Mouse (Mus musculus) cerebellum, adult (tissue): ENCODE measurements at regions not wholly inside any gene's neighbourhood (a gene's known extent, or its start where the extent isn't known, plus 50 kb on each side); places are given as distances from the start of the nearest gene placed in this dataset.

ENCODE experiments used
- ATAC-seq: cut with Nextera tagmentation; 2 replicates; pipeline ENCODE4 v1.9.2; 2017; ENCODE audit warnings: mild to moderate bottlenecking, moderate library complexity, mixed read lengths; ENCODE audit not compliant: insufficient number of reproducible peaks, low FRiP score, low TSS enrichment

DNA sequence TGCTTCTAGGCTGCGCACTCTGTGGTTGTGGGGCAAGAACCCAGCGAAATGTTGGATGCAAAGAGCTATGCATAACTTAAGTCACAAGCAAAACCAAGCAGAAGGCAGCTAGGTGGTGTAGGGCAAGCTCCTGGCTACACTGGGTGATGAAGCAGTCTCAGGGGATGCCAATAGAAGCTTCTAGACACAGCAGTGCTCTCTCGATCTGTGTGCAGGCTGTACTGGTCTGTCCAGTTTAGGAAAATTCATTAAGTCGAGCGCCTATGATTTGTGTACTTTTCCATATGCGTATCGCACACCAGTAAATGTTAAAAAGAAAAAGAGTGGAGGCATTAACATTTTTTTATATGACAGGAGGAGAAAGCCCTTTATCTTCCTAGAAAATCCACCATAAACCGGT, 533.6 kb upstream of the Tbx3 start:
- no peak for ATAC-seq

DNA sequence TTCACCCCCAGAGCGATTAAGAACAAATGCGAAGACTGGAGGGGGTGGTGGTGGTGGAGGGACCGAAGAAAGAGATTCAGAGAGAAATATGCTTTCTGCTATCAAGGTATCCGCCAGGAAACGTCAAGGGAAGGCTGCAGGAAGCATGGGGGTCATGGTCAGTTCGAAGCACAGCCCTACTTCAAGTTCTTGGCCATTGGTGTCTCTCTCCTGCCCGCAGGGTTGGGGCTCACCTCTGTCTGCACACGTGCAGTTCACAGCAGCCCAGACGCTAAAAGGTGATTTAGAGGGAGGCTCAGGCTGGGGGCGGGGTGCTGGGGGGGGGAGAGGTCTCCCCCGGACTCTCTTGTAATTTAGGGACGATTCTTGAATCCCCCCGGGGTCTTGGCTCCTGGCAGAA, 533.1 kb upstream of the Tbx3 start:
- no peak for ATAC-seq

DNA sequence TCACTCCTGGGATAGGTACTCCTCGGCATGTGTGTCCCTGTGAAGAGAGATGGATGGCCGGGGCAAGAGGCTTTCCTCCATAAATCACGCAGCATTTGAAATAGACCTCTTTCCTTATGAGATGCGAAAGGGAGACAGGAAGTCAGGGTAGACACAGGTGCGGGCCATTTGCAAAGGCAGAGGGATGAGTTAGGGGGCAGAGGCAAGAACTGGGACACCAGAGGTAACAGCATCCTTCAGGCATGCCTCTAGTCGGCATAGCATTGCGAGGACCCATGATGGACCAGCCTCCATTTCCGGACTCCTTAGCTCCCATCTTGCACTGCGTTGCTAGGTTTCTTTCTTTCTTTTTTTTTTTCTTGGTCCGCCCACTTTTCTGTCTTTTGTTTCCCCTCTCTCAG, 532.6 kb upstream of the Tbx3 start:
- no peak for ATAC-seq

DNA sequence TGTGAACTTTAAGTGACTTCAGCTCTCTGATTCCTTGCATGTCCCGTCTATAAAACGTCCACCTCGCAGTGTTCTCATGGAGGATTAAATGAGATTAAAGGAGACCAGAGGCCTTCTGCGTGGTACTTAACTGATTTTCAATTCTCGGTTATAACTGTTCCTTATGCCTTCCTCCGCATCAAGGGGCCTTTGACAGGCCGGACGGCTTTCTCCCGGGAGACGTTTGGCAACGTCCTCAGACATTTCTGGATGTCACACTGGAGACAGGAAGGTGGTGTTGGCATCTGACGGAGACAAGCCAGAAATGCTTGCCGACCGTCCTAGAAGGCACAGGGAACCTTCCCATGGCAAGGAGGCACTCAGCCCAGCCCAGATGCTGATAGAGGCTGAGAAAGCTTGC, 532.2 kb upstream of the Tbx3 start:
- ATAC-seq, result no peak

DNA sequence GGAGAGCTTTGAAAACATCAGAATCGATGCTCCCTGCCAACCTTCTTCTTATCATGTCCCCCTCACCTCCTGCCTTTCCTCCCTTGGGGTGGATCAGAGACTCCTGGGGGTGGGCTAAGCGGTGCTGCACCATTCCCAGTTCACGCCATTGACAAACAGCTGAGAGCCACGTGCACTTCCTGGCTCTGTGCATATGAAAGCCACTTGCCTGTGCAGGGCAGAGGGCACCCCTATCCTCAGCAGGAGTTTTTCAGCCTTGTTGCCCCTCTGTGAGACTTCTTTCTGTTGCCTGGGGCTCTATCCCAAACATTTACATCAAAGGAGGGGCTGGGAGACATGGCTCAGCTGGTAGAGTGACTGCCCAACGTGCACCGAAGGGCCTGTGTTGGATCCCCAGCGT, 531.1 kb upstream of the Tbx3 start:
- ATAC-seq, result no peak

DNA sequence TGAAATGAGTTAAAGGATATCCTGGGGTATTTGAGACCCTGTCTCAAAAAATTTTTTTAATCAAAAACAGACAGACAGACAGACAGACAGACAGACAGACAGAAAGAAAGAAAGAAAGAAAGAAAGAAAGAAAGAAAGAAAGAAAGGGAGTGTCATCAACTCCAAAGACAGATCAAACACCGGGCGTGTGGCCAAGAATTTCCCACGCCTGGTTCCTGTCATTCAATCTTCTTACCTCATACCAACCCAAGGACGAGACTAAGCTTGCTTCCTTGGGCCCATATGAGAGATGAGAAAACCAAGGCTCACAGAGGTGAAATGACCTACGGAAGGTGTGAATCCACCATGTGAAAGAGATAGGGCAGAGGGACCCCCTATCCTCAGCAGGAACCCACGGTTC, 530.7 kb upstream of the Tbx3 start:
- ATAC-seq, result no peak

DNA sequence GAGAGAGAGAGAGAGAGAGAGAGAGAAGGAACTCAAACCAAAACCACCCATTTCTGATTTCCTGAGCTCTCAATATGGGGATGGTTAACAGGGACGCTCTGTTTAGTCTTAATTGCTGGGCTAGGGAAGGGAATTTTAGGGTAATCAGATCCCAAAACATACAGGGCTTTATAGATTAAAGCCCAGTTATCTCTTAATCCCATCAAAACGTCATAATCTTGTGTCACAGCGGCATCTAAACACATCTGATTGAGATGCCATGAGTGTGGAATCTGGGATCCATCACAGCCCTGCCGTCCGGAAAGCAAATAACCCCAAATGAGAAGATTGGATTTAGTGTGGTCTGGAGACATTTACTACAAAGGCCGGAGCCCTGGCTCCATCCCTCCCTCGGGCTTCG, 527.1 kb upstream of the Tbx3 start:
- ATAC-seq, result no peak

DNA sequence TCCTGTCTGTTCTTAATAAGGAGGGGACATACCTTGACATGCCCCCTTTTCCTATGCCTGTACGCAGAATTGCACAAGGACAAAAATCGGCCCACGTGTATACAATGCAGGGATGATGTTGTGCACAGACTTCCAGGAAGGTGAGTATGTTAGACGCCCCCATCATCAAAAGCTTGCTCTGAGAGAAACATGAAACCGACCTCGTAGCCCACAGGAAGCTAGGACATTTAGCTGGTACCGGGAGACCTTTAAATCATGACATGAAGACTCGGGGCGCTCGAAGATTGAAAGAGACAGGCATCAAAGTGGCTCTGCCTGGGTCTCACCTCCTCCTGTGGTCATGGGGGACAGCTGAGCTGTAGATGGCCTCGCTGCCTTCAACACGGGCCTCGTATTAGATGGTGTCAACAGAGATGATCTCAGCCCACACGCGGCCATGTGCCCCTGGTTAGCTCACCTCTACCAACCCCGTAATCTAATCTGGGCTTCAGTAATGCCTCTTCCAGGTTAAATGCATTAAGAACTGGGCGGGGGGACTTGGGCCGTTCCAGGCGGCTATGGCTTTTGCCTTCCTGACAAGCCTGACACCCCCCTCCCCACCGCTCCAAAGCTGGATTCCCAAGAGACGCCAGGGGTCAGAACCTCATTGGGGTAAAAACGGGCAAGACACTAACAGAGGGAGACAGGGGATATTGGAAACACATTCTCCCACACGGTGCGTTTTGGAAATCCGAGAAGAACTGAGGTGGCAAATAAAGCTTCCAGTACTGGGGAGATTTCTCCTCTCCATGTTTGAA, 520.9 kb upstream of the Tbx3 start:
- no peak for ATAC-seq

DNA sequence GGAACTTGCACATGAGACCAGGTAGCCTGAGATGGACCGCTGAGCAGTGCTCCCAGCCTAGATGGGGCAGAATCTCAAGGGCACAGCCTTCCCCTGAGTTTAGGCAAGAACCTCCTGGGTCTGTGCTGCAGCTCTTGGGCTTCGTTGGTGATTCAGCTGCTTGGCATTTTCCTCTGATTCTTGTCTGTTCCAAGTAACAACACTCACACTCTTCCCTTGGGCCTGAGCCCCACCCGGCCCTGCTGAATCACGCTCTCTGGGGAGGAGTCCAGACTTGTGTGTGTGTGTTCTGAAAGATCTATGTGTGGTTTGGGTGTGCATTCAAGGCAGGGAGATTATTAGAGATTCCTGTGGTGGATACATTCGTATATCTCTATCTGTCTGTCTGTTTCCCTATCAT, 517.4 kb upstream of the Tbx3 start:
- no peak for ATAC-seq

DNA sequence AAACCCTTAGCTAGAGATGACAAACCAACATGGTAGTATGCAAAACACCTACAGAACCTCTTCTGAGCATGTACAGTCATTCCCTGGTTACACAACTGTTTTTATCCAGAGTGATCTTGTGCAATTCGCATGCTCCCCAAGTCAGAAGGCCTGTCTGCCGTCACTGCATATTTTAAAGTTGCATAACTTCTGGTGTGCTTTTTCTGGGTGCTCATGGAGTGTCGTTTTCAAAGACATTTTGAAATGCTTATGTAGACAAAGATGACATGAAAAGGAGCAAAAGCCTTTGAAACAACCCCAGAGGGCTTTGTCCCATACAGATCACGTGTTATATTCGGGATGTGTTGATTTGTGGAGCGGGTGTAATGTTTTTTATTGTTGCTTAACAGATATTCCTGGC, 513.8 kb upstream of the Tbx3 start:
- ATAC-seq, result no peak

DNA sequence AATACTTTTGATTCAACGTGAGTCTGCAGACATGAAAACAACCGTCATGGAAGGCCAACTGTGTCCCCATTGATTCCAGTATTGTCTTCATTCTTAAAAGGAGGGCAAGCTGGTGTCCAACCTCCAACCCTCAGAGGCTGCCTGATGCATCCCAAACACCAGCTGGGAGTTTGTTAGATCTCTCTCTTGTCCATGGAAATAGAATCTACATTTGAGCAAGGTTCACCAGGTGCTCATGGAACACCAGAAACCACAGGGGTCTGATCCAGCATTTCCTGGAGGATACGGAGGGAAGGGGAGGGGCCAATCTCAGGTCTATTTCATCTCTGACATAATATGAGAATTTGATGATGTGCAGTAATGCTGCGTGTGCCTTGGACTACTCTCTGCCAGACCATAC, 512.3 kb upstream of the Tbx3 start:
- no peak for ATAC-seq

DNA sequence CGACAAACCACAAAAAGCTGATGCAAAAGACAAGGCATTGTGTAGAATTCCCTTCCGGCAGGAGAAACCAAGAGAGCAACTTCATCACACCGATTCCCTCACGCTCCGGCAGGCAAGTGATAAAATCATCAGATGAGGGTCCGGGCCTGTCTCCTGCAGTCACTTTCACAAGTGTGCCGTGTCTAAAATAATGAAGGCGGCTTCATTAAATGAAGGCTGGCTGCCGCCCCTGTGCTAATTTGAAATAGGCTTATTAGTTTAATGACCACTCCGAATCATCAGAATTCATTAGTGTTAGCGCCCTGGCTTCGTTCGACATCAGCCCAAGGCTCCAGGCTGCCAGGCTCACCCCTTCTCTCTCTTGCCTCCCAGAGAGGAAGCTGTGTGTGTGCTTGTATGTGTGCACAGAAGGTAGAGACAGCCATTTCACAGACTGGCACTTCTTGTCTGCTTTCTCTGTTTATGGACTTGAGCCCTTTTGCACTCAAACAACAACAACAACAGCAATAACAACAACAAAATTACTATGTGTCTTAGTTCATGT, 508.3 kb upstream of the Tbx3 start:
- ATAC-seq, result no peak

DNA sequence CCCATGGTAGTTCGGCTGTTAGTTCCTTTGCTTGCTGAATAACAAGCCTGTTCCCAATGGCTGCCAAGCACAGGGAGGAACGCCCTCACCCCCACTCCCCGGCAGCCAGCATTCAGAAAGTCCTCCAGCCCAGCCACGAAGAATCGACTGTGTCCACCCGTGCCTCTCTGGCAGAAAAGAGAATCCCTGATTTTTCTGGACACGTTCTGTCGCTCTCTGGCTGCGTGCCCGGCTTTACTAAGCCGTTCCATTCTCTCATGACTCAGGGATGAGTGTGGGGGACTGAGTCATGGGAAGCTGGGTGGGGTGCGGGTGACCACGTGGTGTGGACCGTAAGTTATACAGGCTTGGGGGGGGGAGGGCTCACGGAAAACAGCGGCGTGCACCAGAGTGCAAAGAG, 502.8 kb upstream of the Tbx3 start:
- ATAC-seq, result no peak

DNA sequence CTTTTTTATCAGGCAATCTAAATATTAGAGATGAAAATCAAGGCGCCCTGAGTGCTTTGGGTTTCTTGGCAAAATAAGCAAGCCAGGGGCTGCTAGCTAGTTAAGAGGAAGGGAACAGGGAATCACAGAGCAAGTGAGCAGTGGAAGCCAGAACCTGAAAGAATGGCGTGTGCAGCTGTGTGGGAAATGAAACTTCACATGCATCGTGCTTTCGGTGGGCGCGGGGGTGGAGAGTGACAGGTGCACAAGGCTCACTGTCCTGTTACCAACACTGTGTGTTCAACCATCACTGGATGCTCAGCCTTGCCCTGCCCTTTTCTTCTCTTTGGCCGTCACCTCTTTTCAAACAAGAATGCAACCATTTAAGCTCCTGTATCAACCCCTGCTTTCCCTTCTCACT, 501.2 kb upstream of the Tbx3 start:
- ATAC-seq, result no peak

DNA sequence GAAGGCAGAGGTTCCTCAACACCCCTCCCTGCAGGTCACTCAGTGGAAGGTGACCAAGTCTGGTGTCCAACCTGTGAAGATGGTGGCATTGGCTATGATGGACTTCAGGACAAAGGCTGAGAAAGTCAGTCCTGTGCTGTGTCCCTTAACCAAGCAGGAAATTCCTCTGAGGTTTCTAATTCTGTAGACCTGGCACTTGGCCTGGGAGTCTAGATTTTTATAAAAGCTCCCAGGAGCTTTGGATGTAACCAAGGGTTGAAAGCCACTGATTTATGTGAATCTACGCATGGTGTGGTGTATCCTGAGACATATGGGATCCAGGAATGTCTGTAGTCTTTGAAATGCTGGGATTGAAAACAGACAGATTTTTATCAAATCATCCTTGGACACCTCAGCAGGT, 498.8 kb upstream of the Tbx3 start:
- ATAC-seq, result no peak

DNA sequence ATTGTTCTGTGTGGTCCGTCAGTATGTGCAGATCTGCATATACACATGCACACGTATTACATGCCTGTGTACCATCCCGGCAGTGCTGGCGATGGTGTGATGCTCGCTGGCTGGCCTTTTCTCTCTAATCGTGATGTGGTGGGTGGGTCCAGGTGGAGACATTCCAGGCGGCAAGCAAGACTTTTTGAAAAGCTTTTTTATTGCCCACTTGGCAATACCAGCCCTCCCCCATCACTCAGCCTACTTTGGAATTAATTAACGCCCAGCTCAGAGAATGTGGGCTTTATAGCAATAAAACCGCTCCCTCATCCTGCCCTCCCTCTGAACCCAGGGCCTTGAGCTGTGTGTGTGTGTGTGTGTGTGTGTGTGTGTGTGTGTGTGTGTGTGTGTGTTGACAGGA, 491.7 kb upstream of the Tbx3 start:
- no peak for ATAC-seq

DNA sequence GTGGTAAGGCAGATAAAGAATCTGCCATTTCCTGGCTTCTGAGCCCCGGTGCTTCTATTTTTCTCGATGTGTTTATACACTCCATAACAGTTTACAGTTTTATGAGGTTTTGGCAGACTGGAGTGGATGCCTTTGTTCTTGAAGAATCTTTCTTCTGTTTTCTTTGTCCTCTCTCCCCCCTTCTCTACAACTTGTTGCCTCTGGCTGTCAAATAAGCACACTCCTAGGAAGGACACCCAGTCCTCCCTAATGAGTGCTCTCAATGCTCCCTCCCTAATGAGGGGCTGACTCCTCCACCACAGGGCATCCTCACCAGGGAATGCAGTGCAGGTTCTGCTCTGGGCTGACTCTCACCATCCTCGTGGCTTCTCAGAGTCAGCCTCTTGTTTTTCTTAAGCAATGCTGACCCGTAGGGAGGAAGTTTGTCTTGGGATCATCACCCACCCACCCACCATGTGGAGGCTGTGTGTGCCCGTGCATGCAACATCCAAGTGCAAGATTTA, 486.9 kb upstream of the Tbx3 start:
- ATAC-seq, result no peak

DNA sequence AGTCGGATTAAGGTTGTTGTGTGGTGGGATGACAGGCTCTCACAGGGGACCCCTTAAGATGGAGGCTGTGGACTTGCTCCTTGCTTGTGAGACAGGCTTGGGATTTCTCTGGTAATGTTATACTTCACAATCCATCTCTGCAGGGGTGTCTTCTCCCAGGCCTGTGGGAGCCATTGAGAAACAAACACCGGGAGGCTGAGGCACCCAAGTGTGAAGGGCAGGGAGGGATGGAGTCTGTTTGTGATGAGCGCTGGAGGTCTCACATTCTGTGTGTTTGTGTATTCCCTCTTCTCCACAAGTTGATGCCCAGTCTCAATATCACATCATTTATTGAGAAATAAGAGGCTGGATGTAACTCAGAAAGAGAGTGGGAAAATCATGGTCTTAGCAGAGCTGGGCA, 483.9 kb upstream of the Tbx3 start:
- no peak for ATAC-seq

DNA sequence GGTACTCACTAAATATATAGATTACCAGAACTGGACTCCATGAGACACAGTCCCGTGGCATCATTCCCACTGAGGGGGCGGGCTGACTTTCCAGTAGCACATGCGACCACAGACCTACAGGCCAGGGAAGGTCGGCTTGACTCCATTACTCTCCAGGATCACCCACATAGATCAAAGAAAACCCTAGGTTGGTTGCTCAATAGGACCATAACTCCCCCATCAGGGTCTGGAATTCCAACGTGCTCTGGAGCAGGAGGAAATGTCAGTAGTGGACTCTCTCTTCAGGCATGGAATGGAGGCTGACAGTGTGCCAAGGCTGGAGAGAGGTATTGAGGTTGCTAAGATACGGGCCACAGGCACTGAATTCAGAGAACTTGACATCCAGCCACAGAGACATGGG, 482.0 kb upstream of the Tbx3 start:
- no peak for ATAC-seq

DNA sequence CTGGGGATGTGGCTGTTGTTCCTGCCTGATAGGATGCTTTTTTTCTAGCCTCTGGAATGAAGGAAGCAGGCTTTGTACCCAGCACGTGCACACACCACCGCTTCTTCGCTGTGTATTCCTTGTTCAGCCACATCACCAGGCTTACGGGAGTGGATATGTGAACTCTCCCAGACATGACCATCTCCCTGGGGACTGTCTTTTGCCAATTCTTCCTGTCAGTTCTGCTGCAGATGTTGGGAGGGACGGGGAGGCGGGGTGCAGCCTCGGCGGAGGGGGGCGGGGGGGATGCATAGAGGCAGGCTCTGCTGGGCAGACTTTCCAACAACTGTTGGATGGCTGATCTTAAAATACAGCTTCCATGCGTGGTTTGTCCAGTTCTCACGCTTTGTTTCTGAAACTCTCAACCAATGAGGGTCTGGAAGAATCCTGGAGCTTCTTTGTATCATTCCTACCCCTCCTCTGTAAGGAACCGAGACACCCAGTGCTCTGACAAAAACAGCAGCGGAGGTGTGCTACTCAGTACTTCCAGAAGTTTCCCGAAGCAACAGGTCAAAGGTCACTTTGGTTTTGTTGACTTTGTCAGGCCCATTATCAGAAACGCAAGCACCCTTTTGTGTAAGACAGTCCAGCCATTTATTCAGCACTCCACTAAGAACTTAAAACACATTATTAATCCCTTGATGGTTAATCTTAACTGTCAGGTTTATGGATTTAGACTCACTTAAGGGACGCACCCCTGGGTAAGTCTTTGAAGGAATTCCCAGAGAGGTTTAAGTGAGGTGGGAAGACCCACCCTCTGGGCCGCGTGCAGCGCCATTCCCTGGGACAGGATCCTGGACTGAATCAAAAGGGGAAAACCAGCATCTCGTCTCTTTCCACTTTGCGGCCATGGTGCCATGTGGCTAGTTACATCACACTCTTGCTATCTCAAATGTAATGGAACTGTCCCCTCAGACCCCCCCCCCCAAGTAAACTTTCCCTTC, 476.5 kb upstream of the Tbx3 start:
- no peak for ATAC-seq

DNA sequence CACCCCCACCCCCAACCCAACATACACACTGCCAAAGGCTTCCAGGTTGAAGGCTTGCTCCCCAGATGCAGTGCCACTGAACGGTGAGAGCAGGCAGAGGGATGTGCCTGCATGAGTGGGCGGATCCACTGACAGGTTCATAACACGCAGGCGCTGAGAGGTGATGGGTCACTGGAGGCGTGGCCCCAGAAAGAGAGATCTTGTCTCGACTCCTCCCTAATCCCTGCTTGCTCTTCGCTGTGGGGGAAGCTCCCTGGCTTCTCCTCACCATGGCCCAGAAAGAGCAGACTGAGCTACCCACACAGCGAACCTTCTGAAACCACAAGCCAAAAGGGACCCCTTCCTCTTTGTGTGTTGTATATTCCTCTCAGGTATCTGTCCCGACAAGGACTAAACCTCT, 470.6 kb upstream of the Tbx3 start:
- no peak for ATAC-seq
